In the genomic region with DNA sequence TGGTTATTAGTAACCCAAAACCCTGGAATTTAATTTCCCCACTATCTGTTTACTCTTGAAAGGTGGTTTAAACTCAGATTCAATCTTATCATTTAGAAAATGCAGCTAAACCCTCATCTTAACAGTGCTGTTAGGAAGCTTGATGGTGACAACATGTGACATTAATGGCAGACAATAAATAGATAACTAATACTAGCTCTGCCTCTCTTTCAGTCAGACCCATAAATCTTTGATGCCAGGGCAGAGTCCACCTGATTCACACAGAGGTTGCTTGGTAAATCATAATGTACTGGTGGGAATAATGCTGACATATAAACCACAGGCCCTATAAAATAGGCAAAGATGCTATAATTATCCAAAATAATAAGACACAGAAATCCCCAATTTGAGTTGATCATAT, we compare ENCODE assay signal across 16 mouse cellular contexts.
"Had no signal": no experiment of that assay in that cellular context is flagged by ENCODE, and none has a peak within 500 bp of the region (broad histone marks: within the 10 kb centered on the region; RNA-seq: fewer than 3 reads in every experiment).

No protein-coding gene starts in this region.

- H3K36me3 ChIP-seq: neural tube, embryonic 13.5 days; neural tube, embryonic 15.5 days; stomach, embryonic 15.5 days had no signal

- H3K9ac ChIP-seq: neural tube, embryonic 13.5 days; neural tube, embryonic 15.5 days; stomach, embryonic 15.5 days had no signal

- H3K27me3 ChIP-seq: neural tube, embryonic 13.5 days; neural tube, embryonic 15.5 days; stomach, embryonic 15.5 days had no signal

- H3K4me3 ChIP-seq: neural tube, embryonic 13.5 days; neural tube, embryonic 15.5 days; stomach, embryonic 15.5 days had no signal

- H3K9me3 ChIP-seq: neural tube, embryonic 13.5 days; neural tube, embryonic 15.5 days; stomach, embryonic 15.5 days had no signal

- H3K27ac ChIP-seq: neural tube, embryonic 13.5 days; neural tube, embryonic 15.5 days; stomach, embryonic 15.5 days; stomach, postnatal 0 days had no signal

- DNase-seq: retina, postnatal 1 day; right cerebral cortex, adult 18-20 months; right cerebral cortex, postnatal 14 days; right cerebral cortex, postnatal 25 days; right cerebral cortex, postnatal 4 days; spleen, adult 18-20 months; thymus, adult 18-20 months; thymus, adult 2 months; thymus, postnatal 14 days; thymus, postnatal 25 days; thymus, postnatal 36 days; thymus, postnatal 4 days had no signal

- H3K4me1 ChIP-seq: neural tube, embryonic 13.5 days; neural tube, embryonic 15.5 days; stomach, embryonic 15.5 days had no signal

- H3K4me2 ChIP-seq: neural tube, embryonic 13.5 days; neural tube, embryonic 15.5 days; stomach, embryonic 15.5 days had no signal
